Mouse (Mus musculus) Patski (cell line): ENCODE measurements around the gene 4931428F04Rik. TPM values are rescaled to one million over a fixed set of nuclear protein-coding genes. Genes with fewer than 3 reads are reported as not detected.

Experiments
- ATAC-seq: fragments of 100-300 bp; one replicate; pipeline ENCODE4 v1.8.0; 2021
- CTCF ChIA-PET: fragments of 350-600 bp; sonication (Branson Sonifier 250); formaldehyde crosslinking; loops from one replicate; lab custom pipeline; 2022; ENCODE audit warnings: inconsistent platforms; lab: Charles Lee
- POLR2A ChIA-PET: fragments of 350-600 bp; sonication (Branson Sonifier 250); formaldehyde crosslinking; loops from one replicate; lab custom pipeline; 2022; ENCODE audit warnings: antibody characterized with exemption, inconsistent platforms; lab: Charles Lee
- DNase-seq: peaks from one replicate; pipeline ENCODE4 v3.0.0-alpha.2; 2011; ENCODE audit warnings: low read depth, low spot score
- H3K27me3 ChIP-seq: fragments of 371-371 bp; one replicate; pipeline ENCODE4 v1.5.1; 2021
- CTCF ChIP-seq: fragments of 100-300 bp; IDR thresholded peaks from one replicate; pipeline ENCODE4 v1.5.1; 2021
- in situ Hi-C: fragments of 300-500 bp; cut with MboI; formaldehyde crosslinking; loops from 3 replicates; pipeline ENCODE4 v1.11.1; 2018; ENCODE audit warnings: low pct_unique_long_range_greater_than_20kb, mixed read lengths
- polyA plus RNA-seq: library from polyadenylated mRNA; unstranded; gene quantifications from one replicate; pipeline ENCODE4 v1.2.3, GENCODE M21; 2021

4931428F04Rik gene
- polyA plus RNA-seq, 1 experiment from 2014 or later: 10.7 TPM

- in situ Hi-C loops: loop anchor here (10.0 kb wide), 1 partner anchor 656 kb away; the partner anchor contains the start of gene Rrad
- ATAC-seq: peak; percentile 5
- TF ChIP-seq CTCF: no peak
Observed at GRCm38 (mm10) chr8:105290554-105291314, 1.1 kb upstream of the 4931428F04Rik start.

GRCm38 (mm10) chr8:105288958-105289732 is 519 bp downstream of the 4931428F04Rik start:
- POLR2A ChIA-PET: interaction anchor here (1.3 to 2.4 kb wide), 2 partner anchors 15 to 24 kb away, joined by 4 to 6 read pairs; partner anchors contain the start of genes Fbxl8 and Tradd
- DNase-seq (peak; percentile 84), ATAC-seq (peak; percentile 82)
- CTCF ChIA-PET: interaction anchor here (0.9 kb wide), 1 partner anchor 168 kb away, joined by 3 read pairs; no protein-coding TSS in a partner anchor
- no peak for TF ChIP-seq CTCF
- in situ Hi-C loops: no loop called here
- H3K27me3 ChIP-seq: no peaks in the 10 kb centered on the region

More at GRCm38 (mm10) chr8:105290554-105291314, 1.1 kb upstream of the 4931428F04Rik start:
- ChIA-PET POLR2A (interaction anchor here (0.5 to 2.4 kb wide), 4 partner anchors 10 to 719 kb away, joined by 4 to 6 read pairs (median 4); no protein-coding TSS in a partner anchor), CTCF (interaction anchor here (0.7 to 1.9 kb wide), 18 partner anchors 12 to 602 kb away, joined by 3 to 8 read pairs (median 3); partner anchors contain the start of gene Nol3)
- no peaks in the 10 kb centered on the region for H3K27me3 ChIP-seq
- DNase-seq: no peak

GRCm38 (mm10) chr8:105288231-105288630 is 1.4 kb downstream of the 4931428F04Rik start:
- no peaks in the 10 kb centered on the region for H3K27me3 ChIP-seq
- CTCF ChIA-PET: no interaction called here
- POLR2A ChIA-PET: no interaction called here
- ATAC-seq: no peak
- no peak for TF ChIP-seq CTCF
- no peak for DNase-seq
- in situ Hi-C loops: no loop called here

- no peaks in the 10 kb centered on the region for H3K27me3 ChIP-seq
- ChIA-PET CTCF (no interaction called here), POLR2A (no interaction called here)
- DNase-seq (no peak), ATAC-seq (no peak)
- no peak for TF ChIP-seq CTCF
- in situ Hi-C loops: no loop called here
Observed at GRCm38 (mm10) chr8:105286907-105287306, 2.8 kb downstream of the 4931428F04Rik start.

- no peak for ATAC-seq
- DNase-seq: no peak
- H3K27me3 ChIP-seq: no peaks in the 10 kb centered on the region
- in situ Hi-C loops: no loop called here
- ChIA-PET CTCF (interaction anchor here (1.0 kb wide), 1 partner anchor 11 kb away, joined by 8 read pairs; no protein-coding TSS in a partner anchor), POLR2A (no interaction called here)
- no peak for TF ChIP-seq CTCF
Observed at GRCm38 (mm10) chr8:105285514-105285913, 4.2 kb downstream of the 4931428F04Rik start.

- ATAC-seq (no peak), DNase-seq (no peak)
- TF ChIP-seq CTCF: no peak
- no peaks in the 10 kb centered on the region for H3K27me3 ChIP-seq
- in situ Hi-C loops: no loop called here
- POLR2A ChIA-PET: no interaction called here
- CTCF ChIA-PET: no interaction called here
Observed at GRCm38 (mm10) chr8:105283074-105283473, 6.6 kb downstream of the 4931428F04Rik start.

- TF ChIP-seq CTCF: no peak
- in situ Hi-C loops: no loop called here
- no peak for ATAC-seq
- POLR2A ChIA-PET: no interaction called here
- H3K27me3 ChIP-seq: no peaks in the 10 kb centered on the region
- DNase-seq: no peak
- CTCF ChIA-PET: no interaction called here
Observed at GRCm38 (mm10) chr8:105282239-105282638, 7.4 kb downstream of the 4931428F04Rik start.

GRCm38 (mm10) chr8:105281821-105282220 is 7.8 kb downstream of the 4931428F04Rik start:
- DNase-seq (no peak), ATAC-seq (no peak)
- POLR2A ChIA-PET: no interaction called here
- no peak for TF ChIP-seq CTCF
- in situ Hi-C loops: no loop called here
- no peaks in the 10 kb centered on the region for H3K27me3 ChIP-seq
- CTCF ChIA-PET: no interaction called here

- no peaks in the 10 kb centered on the region for H3K27me3 ChIP-seq
- ChIA-PET POLR2A (no interaction called here), CTCF (interaction anchor here (1.3 to 1.5 kb wide), 2 partner anchors 15 to 39 kb away, joined by 3 to 4 read pairs; partner anchors contain the start of gene Exoc3l)
- ATAC-seq (no peak), DNase-seq (no peak)
- no peak for TF ChIP-seq CTCF
- in situ Hi-C loops: no loop called here
Observed at GRCm38 (mm10) chr8:105280567-105280966, 9.1 kb downstream of the 4931428F04Rik start.

- DNase-seq (no peak), ATAC-seq (no peak)
- no peak for TF ChIP-seq CTCF
- POLR2A ChIA-PET: no interaction called here
- in situ Hi-C loops: no loop called here
- no peaks in the 10 kb centered on the region for H3K27me3 ChIP-seq
- CTCF ChIA-PET: no interaction called here
Observed at GRCm38 (mm10) chr8:105278911-105279334, 10.7 kb downstream of the 4931428F04Rik start.
